Mouse (Mus musculus) liver, adult 2 months (tissue): ENCODE measurements around the gene Itfg2. TPM values are rescaled to one million over a fixed set of nuclear protein-coding genes. Genes with fewer than 3 reads are reported as not detected.
"Not testable (repeated sequence)": the region's sequence is repeated elsewhere in the genome, so short reads cannot be mapped to it uniquely, and the experiment has no call there.

Experiments used
- DNase-seq: peaks from one replicate; pipeline ENCODE4 v3.0.0-alpha.2; 2011; ENCODE audit warnings: low read depth, low spot score; ENCODE audit errors: extremely low read depth
- H3K27ac ChIP-seq: fragments of 200-500 bp; replicated peaks from 2 replicates; pipeline ENCODE4 v1.5.1; 2012; ENCODE audit warnings: low read depth, mild to moderate bottlenecking, control low read depth, inconsistent platforms, low read length; ENCODE audit not compliant: insufficient read depth
- H3K27me3 ChIP-seq: fragments of 200-500 bp; 2 replicates; pipeline ENCODE4 v1.6.1; 2012; ENCODE audit warnings: mild to moderate bottlenecking, moderate library complexity, low read length, inconsistent platforms; ENCODE audit not compliant: control insufficient read depth, insufficient read depth
- H3K36me3 ChIP-seq: fragments of 200-500 bp; 2 replicates; pipeline ENCODE4 v1.6.1; 2012; ENCODE audit warnings: low read length, inconsistent platforms; ENCODE audit not compliant: control insufficient read depth, insufficient read depth
- H3K4me1 ChIP-seq: fragments of 200-500 bp; 2 replicates; pipeline ENCODE4 v1.6.1; 2011; ENCODE audit warnings: low read length; ENCODE audit not compliant: control insufficient read depth, insufficient read depth
- H3K4me3 ChIP-seq: fragments of 200-500 bp; 2 replicates; pipeline ENCODE4 v1.5.1; 2011; ENCODE audit warnings: low read depth, mild to moderate bottlenecking, control low read depth, low read length, moderate library complexity; ENCODE audit not compliant: insufficient read depth
- H3K79me2 ChIP-seq: fragments of 200-500 bp; 2 replicates; pipeline ENCODE4 v1.6.1; 2012; ENCODE audit warnings: inconsistent platforms, mild to moderate bottlenecking, low read length, moderate library complexity; ENCODE audit not compliant: control insufficient read depth, insufficient read depth
- H3K9ac ChIP-seq: fragments of 200-500 bp; 2 replicates; pipeline ENCODE4 v1.6.1; 2012; ENCODE audit warnings: low read depth, mild to moderate bottlenecking, control low read depth, inconsistent platforms, low read length
- CTCF ChIP-seq: fragments of 200-500 bp; IDR thresholded peaks from 2 replicates; pipeline ENCODE4 v1.5.1; 2011; ENCODE audit warnings: low read depth, low read length, control low read depth
- POLR2A ChIP-seq: fragments of 200-500 bp; IDR thresholded peaks from 2 replicates; pipeline ENCODE4 v1.6.1; 2011; ENCODE audit warnings: low read length, control low read depth; ENCODE audit not compliant: insufficient read depth; ENCODE audit errors: extremely low read depth
- WGBS: fragments of 180-500 bp; shearing (Covaris S2); methylation state at CpG from one replicate; pipeline ENCODE4 v1.1.7; 2018; 5-methylcytosine and 5-hydroxymethylcytosine counted together
- polyA plus RNA-seq: library from polyadenylated mRNA; depleted of rRNA; stranded (reverse); fragments of >200 nt; gene quantifications from 2 replicates; pipeline ENCODE4 v1.2.3, GENCODE M21; 2012
- total RNA-seq: library from RNA; depleted of rRNA; stranded (reverse); fragments of >200 nt; gene quantifications from 2 replicates; pipeline ENCODE4 v1.2.3, GENCODE M21; 2014

The Itfg2 gene
- total and polyA plus RNA-seq, 2 experiments, result 3.1 to 12.1 TPM

- Histone ChIP-seq H3K27ac (no peak overlapping the region), H3K4me3 (no peak overlapping the region), H3K4me1 (0 out of 2 replicates have a peak, but pooled peaks cover 2% of the 10 kb centered on the region), H3K36me3 (no peaks in the 10 kb centered on the region), H3K9ac (no peak overlapping the region), H3K27me3 (no peaks in the 10 kb centered on the region), H3K79me2 (no peaks in the 10 kb centered on the region)
- WGBS, result 38% methylated on average over 7 of the region's 7 CpGs
- peak; percentile 76 for DNase-seq
- TF ChIP-seq POLR2A (no peak), CTCF (no peak)
Measured at GRCm38 (mm10) chr6:128397574-128398261, 27.0 kb downstream of the Itfg2 start.

GRCm38 (mm10) chr6:128390683-128391082 lies 34.0 kb downstream of the Itfg2 start:
- no peaks in the 10 kb centered on the region for H3K36me3 ChIP-seq
- no peak overlapping the region for H3K4me3 ChIP-seq
- H3K4me1 ChIP-seq, result no peaks in the 10 kb centered on the region
- DNase-seq, result no peak
- TF ChIP-seq CTCF (no peak), POLR2A (no peak)
- no peaks in the 10 kb centered on the region for H3K27me3 ChIP-seq
- no peak overlapping the region for H3K9ac ChIP-seq
- no peaks in the 10 kb centered on the region for H3K79me2 ChIP-seq
- WGBS, result 61% methylated on average over 1 of the region's 1 CpGs
- no peak overlapping the region for H3K27ac ChIP-seq

GRCm38 (mm10) chr6:128389185-128389584 lies 35.5 kb downstream of the Itfg2 start:
- H3K27ac ChIP-seq, result no peak overlapping the region
- H3K27me3 ChIP-seq, result no peaks in the 10 kb centered on the region
- H3K79me2 ChIP-seq, result no peaks in the 10 kb centered on the region
- no peak for DNase-seq
- H3K4me3 ChIP-seq, result no peak overlapping the region
- WGBS, result 100% methylated on average over 1 of the region's 1 CpGs
- no peaks in the 10 kb centered on the region for H3K4me1 ChIP-seq
- TF ChIP-seq POLR2A (no peak), CTCF (no peak)
- H3K9ac ChIP-seq, result no peak overlapping the region
- H3K36me3 ChIP-seq, result no peaks in the 10 kb centered on the region

- Histone ChIP-seq H3K4me3 (no peak overlapping the region), H3K4me1 (peaks cover 2% of the 10 kb centered on the region), H3K9ac (no peak overlapping the region), H3K36me3 (no peaks in the 10 kb centered on the region), H3K79me2 (no peaks in the 10 kb centered on the region), H3K27ac (no peak overlapping the region), H3K27me3 (no peaks in the 10 kb centered on the region)
- WGBS, result 83% methylated on average over 1 of the region's 1 CpGs
- no peak for DNase-seq
- TF ChIP-seq POLR2A (no peak), CTCF (no peak)
Measured at GRCm38 (mm10) chr6:128385026-128385425, 39.7 kb downstream of the Itfg2 start.

GRCm38 (mm10) chr6:128383752-128384151 lies 41.0 kb downstream of the Itfg2 start:
- WGBS, result 80% methylated on average over 7 of the region's 7 CpGs
- no peak overlapping the region for H3K9ac ChIP-seq
- no peaks in the 10 kb centered on the region for H3K79me2 ChIP-seq
- H3K27me3 ChIP-seq, result no peaks in the 10 kb centered on the region
- TF ChIP-seq CTCF (no peak), POLR2A (no peak)
- no peak for DNase-seq
- peaks cover 2% of the 10 kb centered on the region for H3K4me1 ChIP-seq
- H3K36me3 ChIP-seq, result no peaks in the 10 kb centered on the region
- H3K4me3 ChIP-seq, result no peak overlapping the region
- no peak overlapping the region for H3K27ac ChIP-seq

GRCm38 (mm10) chr6:128381254-128381653 lies 43.5 kb downstream of the Itfg2 start:
- Histone ChIP-seq H3K4me1 (peaks cover 2% of the 10 kb centered on the region), H3K9ac (no peak overlapping the region), H3K79me2 (no peaks in the 10 kb centered on the region), H3K36me3 (no peaks in the 10 kb centered on the region), H3K27me3 (no peaks in the 10 kb centered on the region), H3K27ac (no peak overlapping the region), H3K4me3 (no peak overlapping the region)
- TF ChIP-seq POLR2A (no peak), CTCF (no peak)
- no peak for DNase-seq
- 78% methylated on average over 3 of the region's 3 CpGs for WGBS

- H3K27me3 ChIP-seq, H3K27ac ChIP-seq, H3K4me1 ChIP-seq, H3K9ac ChIP-seq, DNase-seq, H3K79me2 ChIP-seq, H3K36me3 ChIP-seq, H3K4me3 ChIP-seq: not testable (repeated sequence)
- 70% methylated on average over 1 of the region's 1 CpGs for WGBS
Measured at GRCm38 (mm10) chr6:128380594-128381167, 44.0 kb downstream of the Itfg2 start.
